Mouse (Mus musculus) layer of hippocampus, adult 2 months (tissue): Measurements from ENCODE around the gene Prmt3. TPM values are rescaled to one million over a fixed set of nuclear protein-coding genes. Genes with fewer than 3 reads are reported as not detected.

Experiments
- DNase-seq, 2 experiments: peaks; one replicate each; pipeline ENCODE4 v3.0.0; 2022; ENCODE audit warnings: low spot score in 2 of 2
- H3K27ac ChIP-seq: fragments of 200-600 bp; 2 replicates; pipeline ENCODE4 v1.8.1; 2022
- H3K4me3 ChIP-seq: fragments of 200-600 bp; 2 replicates; pipeline ENCODE4 v1.8.1; 2022; ENCODE audit warnings: mild to moderate bottlenecking
- CTCF ChIP-seq: fragments of 200-600 bp; conservative IDR thresholded peaks from 2 replicates; pipeline ENCODE4 v1.8.1; 2022; ENCODE audit warnings: antibody characterized with exemption, mild to moderate bottlenecking, moderate library complexity
- long read RNA-seq, 2 experiments: library from polyadenylated mRNA; stranded (forward); transcript quantifications; one replicate each; pipeline ENCODE4 v2.0.0; 2021; ENCODE audit warnings: borderline mapping rate in 2 of 2
- total RNA-seq, 2 experiments: library from RNA; stranded (reverse); gene quantifications; 2 replicates each; pipeline ENCODE4 v1.2.3; 2021

The Prmt3 gene
- total RNA-seq: 10 to 100 TPM; 33.5 to 35.0 TPM
- long read RNA-seq, experiment 1, transcript Prmt3-201 (16 exons, 2,507 nt): major isoform, 11 of 19 reads
- long read RNA-seq, experiment 1, partial matches to known transcripts: 1 of 19 reads
- long read RNA-seq, experiment 1, other reads (novel, unspliced or antisense): 7 of 19 reads
- long read RNA-seq, experiment 2, transcript Prmt3-201 (16 exons, 2,507 nt): major isoform, 25 of 29 reads
- long read RNA-seq, experiment 2, partial matches to known transcripts: 0 of 29 reads
- long read RNA-seq, experiment 2, other reads (novel, unspliced or antisense): 4 of 29 reads

- TF ChIP-seq CTCF: peak; percentile 100
- peak within 1 kb of the TSS; percentile 93 for H3K27ac ChIP-seq
These were observed at the start of gene Prmt3 for GRCm38 (mm10) chr7:49778114-49778901. Gene Prmt3, plus strand, starts transcription at chr7:49778346.

DNA sequence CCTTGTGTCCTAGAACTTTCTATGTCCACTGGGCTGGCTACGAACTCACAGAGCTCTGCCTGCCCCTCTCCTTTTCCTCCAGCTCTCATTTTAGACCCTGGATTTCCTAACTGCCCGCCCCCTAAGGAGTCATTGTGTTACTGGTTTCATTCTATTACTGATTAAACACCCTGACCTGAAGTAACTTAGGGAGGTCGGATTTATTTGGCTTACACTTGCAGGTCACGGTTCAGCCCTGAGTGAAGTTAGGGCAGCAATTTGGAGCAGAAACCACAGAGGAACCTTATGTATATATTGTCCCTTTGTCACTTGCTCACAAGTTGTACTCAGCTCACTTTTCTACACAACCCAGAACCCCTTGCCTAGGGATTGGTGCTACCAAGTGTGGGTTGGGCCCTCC is 43.8 kb upstream of the Prmt3 start:
- DNase-seq: no peak
- Histone ChIP-seq H3K4me3 (no peak overlapping the region), H3K27ac (no peak overlapping the region)
- no peak for TF ChIP-seq CTCF

More at GRCm38 (mm10) chr7:49778114-49778901, at the start of gene Prmt3:
- DNase-seq: peak; percentile 97 to 99
- H3K4me3 ChIP-seq: peak within 1 kb of the TSS; percentile 80

GRCm38 (mm10) chr7:49739448-49739847 is 38.7 kb upstream of the Prmt3 start:
- no peak overlapping the region for H3K27ac ChIP-seq
- no peak for DNase-seq
- no peak overlapping the region for H3K4me3 ChIP-seq
- no peak for TF ChIP-seq CTCF

DNA sequence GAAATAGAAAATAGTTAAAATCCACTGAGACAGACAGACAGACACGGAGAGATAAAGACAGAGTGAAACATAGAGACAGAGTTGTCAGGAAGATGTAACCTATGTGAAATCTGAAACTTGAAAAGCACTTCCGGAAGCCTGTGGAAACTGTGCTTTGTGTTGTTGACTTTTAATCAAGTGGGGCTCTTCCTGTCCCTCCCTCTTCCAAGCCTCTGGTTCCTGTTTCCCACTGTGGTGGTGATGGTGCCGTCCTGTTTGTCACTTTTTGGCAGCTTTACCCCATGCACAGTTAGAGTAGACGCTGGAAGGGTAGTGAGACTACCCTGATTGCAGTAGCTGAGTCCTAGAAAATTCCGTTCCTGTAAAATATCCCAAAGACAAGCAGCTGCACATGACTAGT is 36.7 kb upstream of the Prmt3 start:
- DNase-seq: no peak
- no peak overlapping the region for H3K4me3 ChIP-seq
- no peak overlapping the region for H3K27ac ChIP-seq
- no peak for TF ChIP-seq CTCF

DNA sequence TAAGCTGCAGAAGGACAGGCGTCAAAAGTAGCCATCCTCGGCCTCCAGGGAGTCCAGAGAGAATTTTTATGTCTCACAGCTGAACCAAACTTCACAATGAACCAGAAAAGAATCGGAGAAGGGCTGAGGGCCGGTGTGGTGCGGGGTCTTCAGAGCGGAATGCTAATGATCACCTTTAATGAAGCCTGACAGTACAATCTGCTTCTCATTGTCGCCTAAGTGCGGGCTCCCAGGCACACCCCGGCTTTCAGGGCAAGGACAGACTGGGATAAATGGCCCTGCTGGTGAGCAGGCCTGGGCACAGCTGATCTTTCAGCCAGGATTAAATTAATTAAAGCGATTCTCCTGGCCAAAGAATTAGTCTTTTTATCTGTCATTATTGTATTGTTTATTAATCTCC is 36.2 kb upstream of the Prmt3 start:
- no peak for DNase-seq
- Histone ChIP-seq H3K27ac (no peak overlapping the region), H3K4me3 (no peak overlapping the region)
- TF ChIP-seq CTCF: no peak

DNA sequence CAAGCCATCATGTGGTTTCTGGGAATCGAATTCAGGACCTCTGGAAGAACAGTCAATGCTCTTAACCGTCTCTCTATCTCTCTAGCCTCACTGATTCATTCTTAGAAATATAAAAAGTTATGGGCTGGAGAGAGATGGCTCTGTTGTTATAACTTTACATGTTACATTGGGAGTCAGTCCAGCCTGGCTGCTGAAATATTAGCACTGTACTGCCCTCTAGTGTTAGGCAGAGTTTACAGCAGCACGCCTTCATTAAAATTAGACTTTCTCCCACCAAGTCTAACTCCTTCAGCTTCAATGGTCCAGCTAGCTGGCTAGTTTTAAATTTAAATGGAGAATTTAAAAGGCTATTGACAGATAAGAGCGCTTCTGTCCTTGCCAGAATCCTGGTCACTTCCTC is 27.0 kb upstream of the Prmt3 start:
- H3K4me3 ChIP-seq: no peak overlapping the region
- DNase-seq: peak in 1 of 2 experiments; percentile 55
- H3K27ac ChIP-seq: no peak overlapping the region
- TF ChIP-seq CTCF: peak; percentile 93

GRCm38 (mm10) chr7:49752730-49753506 is 25.2 kb upstream of the Prmt3 start:
- DNase-seq: peak in 1 of 2 experiments; percentile 46
- no peak overlapping the region for H3K4me3 ChIP-seq
- TF ChIP-seq CTCF: peak; percentile 82
- no peak overlapping the region for H3K27ac ChIP-seq

DNA sequence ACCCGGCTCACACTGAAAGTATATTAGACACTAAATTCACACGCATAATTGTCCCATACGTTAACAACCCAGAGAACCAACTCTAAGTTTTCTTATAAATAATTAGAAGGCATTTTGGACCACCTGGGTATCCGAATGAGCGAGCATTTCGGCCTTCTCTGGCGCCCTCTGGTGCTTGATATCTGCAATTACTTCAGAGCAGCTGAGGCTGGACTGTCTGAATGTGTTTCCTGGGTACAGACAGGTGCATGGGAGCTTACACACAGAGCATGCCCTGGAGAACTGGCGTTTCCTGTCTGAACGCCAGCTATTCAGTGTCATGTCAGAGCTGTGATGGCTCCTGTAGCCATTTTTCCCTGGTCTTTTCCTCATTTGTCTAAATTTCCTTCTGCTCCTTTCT is 23.4 kb upstream of the Prmt3 start:
- peak in 1 of 2 experiments; percentile 66 for DNase-seq

DNA sequence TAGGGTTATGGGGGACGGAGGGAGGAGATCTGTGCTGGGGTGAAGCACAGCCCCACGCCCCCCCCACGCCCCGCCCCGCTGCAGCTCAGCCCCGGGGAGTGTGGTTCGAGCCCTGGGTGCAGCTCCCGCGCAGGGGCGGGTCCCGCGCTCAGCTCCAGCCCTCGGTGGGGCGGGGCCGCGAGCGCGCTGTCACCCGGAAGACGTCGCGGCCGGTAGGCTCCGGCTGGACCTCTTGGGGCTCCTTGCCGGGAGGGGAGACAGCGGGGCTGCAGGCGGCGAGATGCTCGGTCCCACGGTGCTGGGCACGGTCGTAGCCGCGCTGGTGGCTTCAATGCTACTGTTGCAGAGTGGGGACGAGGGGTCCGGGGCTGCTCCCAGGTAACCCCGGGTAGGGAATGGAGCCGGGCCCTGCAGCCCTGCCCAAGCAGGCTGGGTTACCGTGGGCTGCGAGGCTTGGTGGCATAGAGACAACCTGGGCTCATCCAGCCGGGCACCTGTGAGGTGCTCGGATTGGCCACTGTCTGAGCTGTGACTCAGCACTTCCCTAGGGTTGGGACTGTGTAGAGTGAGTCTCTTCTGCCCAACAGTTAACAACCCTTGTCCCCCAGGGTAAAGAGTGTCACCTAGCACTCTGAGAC is 19.1 kb upstream of the Prmt3 start, which contains the start of gene Htatip2:
Htatip2 (plus strand) TSS at position 182 of the 638 bp plus-strand sequence.
- Histone ChIP-seq H3K27ac (peak within 1 kb of the TSS; percentile 83), H3K4me3 (peak within 1 kb of the TSS; percentile 77)
- peak in 1 of 2 experiments; percentile 36 for DNase-seq
- no peak for TF ChIP-seq CTCF

More for the DNA sequence above, 23.4 kb upstream of the Prmt3 start:
- H3K4me3 ChIP-seq: no peak overlapping the region
- peak; percentile 97 for TF ChIP-seq CTCF
- H3K27ac ChIP-seq: no peak overlapping the region

- Histone ChIP-seq H3K27ac (peak overlapping the region; percentile 71), H3K4me3 (no peak overlapping the region)
- DNase-seq: peak; percentile 39 to 75
- TF ChIP-seq CTCF: no peak
These were observed 15.5 kb upstream of the Prmt3 start for GRCm38 (mm10) chr7:49762605-49763004.

GRCm38 (mm10) chr7:49764011-49764716 is 14.0 kb upstream of the Prmt3 start:
- no peak for TF ChIP-seq CTCF
- DNase-seq: no peak
- no peak overlapping the region for H3K4me3 ChIP-seq
- H3K27ac ChIP-seq: no peak overlapping the region

DNA sequence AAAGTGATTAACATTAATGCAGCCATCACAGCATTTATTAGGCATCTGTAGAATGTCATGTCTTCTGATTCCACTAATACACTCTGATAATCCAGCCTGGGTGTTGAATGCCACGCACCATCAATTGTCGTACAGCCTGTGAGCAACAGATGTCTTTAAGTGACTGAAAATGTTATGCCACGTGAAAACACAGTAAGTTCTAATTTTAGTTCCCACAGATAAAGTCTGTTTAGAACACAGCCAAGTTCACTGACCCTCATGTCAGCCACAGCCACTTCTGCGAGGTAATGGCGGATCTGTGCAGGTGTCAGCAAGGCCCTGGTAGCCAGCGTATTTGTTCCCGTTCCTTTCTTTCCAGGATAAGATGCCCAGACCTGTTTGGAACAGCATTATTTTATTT is 12.0 kb upstream of the Prmt3 start:
- no peak overlapping the region for H3K27ac ChIP-seq
- TF ChIP-seq CTCF: no peak
- no peak overlapping the region for H3K4me3 ChIP-seq
- no peak for DNase-seq
